Mouse (Mus musculus): ENCODE measurements around the gene Olfr1101. TPM values are rescaled to one million over a fixed set of nuclear protein-coding genes. Genes with fewer than 3 reads are reported as not detected.

Olfr1101 gene
- polyA plus RNA-seq (2012; rRNA removed): not detected in 2 replicates

- Histone ChIP-seq H3K27ac (ENCODE audit: control insufficient read depth, insufficient read depth, low read depth, low read length) (no peak within 1 kb of the TSS), H3K4me3 (ENCODE audit: control insufficient read depth, low read depth, low read length) (no peak within 1 kb of the TSS), H3K4me1 (ENCODE audit: control insufficient read depth, insufficient read depth, low read length) (no peaks in the 10 kb centered on the region), H3K36me3 (ENCODE audit: control insufficient read depth, insufficient read depth, low read length) (no peaks in the 10 kb centered on the region), H3K27me3 (ENCODE audit: control insufficient read depth, insufficient read depth, low read length) (no peaks in the 10 kb centered on the region)
- TF ChIP-seq POLR2A (IDR thresholded peaks at IDR 0.05; ENCODE audit: control insufficient read depth, low read depth, low read length): no peak
- no peak for TF ChIP-seq CTCF (IDR thresholded peaks at IDR 0.05; ENCODE audit: control insufficient read depth, insufficient read depth, insufficient replicate concordance, low read depth, low read length)
Observed at GRCm38 (mm10) chr2:86991121-86991520, at the start of gene Olfr1101. Olfr1101 (minus strand) TSS chr2:86991221.

GRCm38 (mm10) chr2:87036431-87036830 is 45.4 kb upstream of the Olfr1101 start, which contains the start of gene Olfr1105:
Olfr1105 (minus strand) TSS chr2:87036531.
- H3K27ac ChIP-seq (ENCODE audit: control insufficient read depth, insufficient read depth, low read depth, low read length): no peak within 1 kb of the TSS
- H3K4me1 ChIP-seq (ENCODE audit: control insufficient read depth, insufficient read depth, low read length): no peaks in the 10 kb centered on the region
- H3K4me3 ChIP-seq (ENCODE audit: control insufficient read depth, low read depth, low read length): no peak within 1 kb of the TSS
- no peaks in the 10 kb centered on the region for H3K36me3 ChIP-seq (ENCODE audit: control insufficient read depth, insufficient read depth, low read length)
- TF ChIP-seq POLR2A (IDR thresholded peaks at IDR 0.05; ENCODE audit: control insufficient read depth, low read depth, low read length): no peak
- TF ChIP-seq CTCF (IDR thresholded peaks at IDR 0.05; ENCODE audit: control insufficient read depth, insufficient read depth, insufficient replicate concordance, low read depth, low read length): no peak
- H3K27me3 ChIP-seq (ENCODE audit: control insufficient read depth, insufficient read depth, low read length): no peaks in the 10 kb centered on the region

GRCm38 (mm10) chr2:87026980-87027379 is 36.0 kb upstream of the Olfr1101 start, which contains the start of gene Olfr1104:
Olfr1104 (minus strand) TSS chr2:87027080.
- Histone ChIP-seq H3K4me3 (ENCODE audit: control insufficient read depth, low read depth, low read length) (no peak within 1 kb of the TSS), H3K4me1 (ENCODE audit: control insufficient read depth, insufficient read depth, low read length) (no peaks in the 10 kb centered on the region), H3K27me3 (ENCODE audit: control insufficient read depth, insufficient read depth, low read length) (no peaks in the 10 kb centered on the region), H3K27ac (ENCODE audit: control insufficient read depth, insufficient read depth, low read depth, low read length) (no peak within 1 kb of the TSS), H3K36me3 (ENCODE audit: control insufficient read depth, insufficient read depth, low read length) (no peaks in the 10 kb centered on the region)
- TF ChIP-seq POLR2A (IDR thresholded peaks at IDR 0.05; ENCODE audit: control insufficient read depth, low read depth, low read length): no peak
- no peak for TF ChIP-seq CTCF (IDR thresholded peaks at IDR 0.05; ENCODE audit: control insufficient read depth, insufficient read depth, insufficient replicate concordance, low read depth, low read length)

- H3K36me3 ChIP-seq (ENCODE audit: control insufficient read depth, insufficient read depth, low read length): no peaks in the 10 kb centered on the region
- H3K4me1 ChIP-seq (ENCODE audit: control insufficient read depth, insufficient read depth, low read length): no peaks in the 10 kb centered on the region
- H3K27me3 ChIP-seq (ENCODE audit: control insufficient read depth, insufficient read depth, low read length): no peaks in the 10 kb centered on the region
- no peak for TF ChIP-seq CTCF (IDR thresholded peaks at IDR 0.05; ENCODE audit: control insufficient read depth, insufficient read depth, insufficient replicate concordance, low read depth, low read length)
- no peak for TF ChIP-seq POLR2A (IDR thresholded peaks at IDR 0.05; ENCODE audit: control insufficient read depth, low read depth, low read length)
- H3K27ac ChIP-seq (ENCODE audit: control insufficient read depth, insufficient read depth, low read depth, low read length): no peak within 1 kb of the TSS
- no peak within 1 kb of the TSS for H3K4me3 ChIP-seq (ENCODE audit: control insufficient read depth, low read depth, low read length)
Observed at GRCm38 (mm10) chr2:86998098-86998497, 7.1 kb upstream of the Olfr1101 start, which contains the start of gene Olfr1102. Olfr1102 (plus strand) TSS chr2:86998398.

GRCm38 (mm10) chr2:86979854-86980253 is 11.2 kb downstream of the Olfr1101 start, which contains the start of gene Olfr1100:
Olfr1100 (minus strand) TSS chr2:86979954.
- Histone ChIP-seq H3K36me3 (ENCODE audit: control insufficient read depth, insufficient read depth, low read length) (no peaks in the 10 kb centered on the region), H3K27me3 (ENCODE audit: control insufficient read depth, insufficient read depth, low read length) (no peaks in the 10 kb centered on the region), H3K4me1 (ENCODE audit: control insufficient read depth, insufficient read depth, low read length) (no peaks in the 10 kb centered on the region), H3K4me3 (ENCODE audit: control insufficient read depth, low read depth, low read length) (no peak within 1 kb of the TSS), H3K27ac (ENCODE audit: control insufficient read depth, insufficient read depth, low read depth, low read length) (no peak within 1 kb of the TSS)
- no peak for TF ChIP-seq POLR2A (IDR thresholded peaks at IDR 0.05; ENCODE audit: control insufficient read depth, low read depth, low read length)
- no peak for TF ChIP-seq CTCF (IDR thresholded peaks at IDR 0.05; ENCODE audit: control insufficient read depth, insufficient read depth, insufficient replicate concordance, low read depth, low read length)

- Histone ChIP-seq H3K36me3 (ENCODE audit: control insufficient read depth, insufficient read depth, low read length) (no peaks in the 10 kb centered on the region), H3K4me1 (ENCODE audit: control insufficient read depth, insufficient read depth, low read length) (no peaks in the 10 kb centered on the region), H3K27me3 (ENCODE audit: control insufficient read depth, insufficient read depth, low read length) (no peaks in the 10 kb centered on the region), H3K4me3 (ENCODE audit: control insufficient read depth, low read depth, low read length) (no peak within 1 kb of the TSS), H3K27ac (ENCODE audit: control insufficient read depth, insufficient read depth, low read depth, low read length) (no peak within 1 kb of the TSS)
- no peak for TF ChIP-seq CTCF (IDR thresholded peaks at IDR 0.05; ENCODE audit: control insufficient read depth, insufficient read depth, insufficient replicate concordance, low read depth, low read length)
- no peak for TF ChIP-seq POLR2A (IDR thresholded peaks at IDR 0.05; ENCODE audit: control insufficient read depth, low read depth, low read length)
Observed at GRCm38 (mm10) chr2:86960593-86960992, 30.4 kb downstream of the Olfr1101 start, which contains the start of gene Olfr1099. Olfr1099 (minus strand) TSS chr2:86960693.

Other genes with a start within 250 kb of the Olfr1101 start
- 0.12 TPM in 1 of 2 replicates, not detected in the other for gene Olfr1090, start 232.2 kb downstream of the Olfr1101 start, polyA plus RNA-seq (2012; rRNA removed)
- not detected in 2 replicates for gene Olfr1093, start 208.7 kb downstream of the Olfr1101 start, polyA plus RNA-seq (2012; rRNA removed)
- gene Olfr141, start 181.2 kb downstream of the Olfr1101 start, polyA plus RNA-seq (2012; rRNA removed): not detected in 2 replicates
- gene Olfr1094, start 166.6 kb downstream of the Olfr1101 start, polyA plus RNA-seq (2012; rRNA removed): not detected in 2 replicates
- not detected in 2 replicates for gene Olfr1095, start 139.5 kb downstream of the Olfr1101 start, polyA plus RNA-seq (2012; rRNA removed)
- gene Gm13723, start 116.4 kb downstream of the Olfr1101 start, polyA plus RNA-seq (2012; rRNA removed): not detected in 2 replicates
- not detected in 2 replicates for gene Olfr1097, start 99.0 kb downstream of the Olfr1101 start, polyA plus RNA-seq (2012; rRNA removed)
- gene Olfr1098, start 66.7 kb downstream of the Olfr1101 start, polyA plus RNA-seq (2012; rRNA removed): not detected in 2 replicates
- gene Olfr1099, start 30.5 kb downstream of the Olfr1101 start, polyA plus RNA-seq (2012; rRNA removed): not detected in 2 replicates
- not detected in 2 replicates for gene Olfr1100, start 11.3 kb downstream of the Olfr1101 start, polyA plus RNA-seq (2012; rRNA removed)
- not detected in 2 replicates for gene Olfr1102, start 7.2 kb upstream of the Olfr1101 start, polyA plus RNA-seq (2012; rRNA removed)
- gene Olfr1104, start 35.9 kb upstream of the Olfr1101 start, polyA plus RNA-seq (2012; rRNA removed): not detected in 2 replicates
- gene Olfr1105, start 45.3 kb upstream of the Olfr1101 start, polyA plus RNA-seq (2012; rRNA removed): not detected in 2 replicates
- gene Olfr1106, start 61.1 kb upstream of the Olfr1101 start, polyA plus RNA-seq (2012; rRNA removed): not detected in 2 replicates
- gene Olfr1107, start 84.6 kb upstream of the Olfr1101 start, polyA plus RNA-seq (2012; rRNA removed): not detected in 2 replicates
- gene Olfr1109, start 104.8 kb upstream of the Olfr1101 start, polyA plus RNA-seq (2012; rRNA removed): not detected in 2 replicates
- not detected in 2 replicates for gene Olfr259, start 123.3 kb upstream of the Olfr1101 start, polyA plus RNA-seq (2012; rRNA removed)
- not detected in 2 replicates for gene Olfr1110, start 149.1 kb upstream of the Olfr1101 start, polyA plus RNA-seq (2012; rRNA removed)
- gene Olfr1111, start 161.4 kb upstream of the Olfr1101 start, polyA plus RNA-seq (2012; rRNA removed): not detected in 2 replicates
- gene Olfr1112, start 196.6 kb upstream of the Olfr1101 start, polyA plus RNA-seq (2012; rRNA removed): not detected in 2 replicates
- not detected in 2 replicates for gene Olfr1113, start 217.7 kb upstream of the Olfr1101 start, polyA plus RNA-seq (2012; rRNA removed)

Measured in testis, adult 2 months (tissue).